Mouse (Mus musculus) left cerebral cortex, postnatal 10 days (tissue): ENCODE data around the gene Spata2. TPM values are rescaled to one million over a fixed set of nuclear protein-coding genes. Genes with fewer than 3 reads are reported as not detected.

Experiments
- DNase-seq, 2 experiments: peaks; one replicate each; pipeline ENCODE4 v3.0.0; 2021 to 2022; ENCODE audit warnings: low spot score in 2 of 2, mixed read lengths in 1 of 2; ENCODE audit errors: extremely low spot score in 1 of 2
- intact Hi-C: fragments of 180-260 bp; cut with DNase I; formaldehyde crosslinking; loops from one replicate; pipeline ENCODE4 v1.15.1; 2025
- total RNA-seq, 2 experiments: library from RNA; stranded (reverse); gene quantifications; 2 replicates each; pipeline ENCODE4 v1.2.3; 2021

Spata2 gene
- 10 to 100 TPM; 68.2 to 69.8 TPM for total RNA-seq

DNA sequence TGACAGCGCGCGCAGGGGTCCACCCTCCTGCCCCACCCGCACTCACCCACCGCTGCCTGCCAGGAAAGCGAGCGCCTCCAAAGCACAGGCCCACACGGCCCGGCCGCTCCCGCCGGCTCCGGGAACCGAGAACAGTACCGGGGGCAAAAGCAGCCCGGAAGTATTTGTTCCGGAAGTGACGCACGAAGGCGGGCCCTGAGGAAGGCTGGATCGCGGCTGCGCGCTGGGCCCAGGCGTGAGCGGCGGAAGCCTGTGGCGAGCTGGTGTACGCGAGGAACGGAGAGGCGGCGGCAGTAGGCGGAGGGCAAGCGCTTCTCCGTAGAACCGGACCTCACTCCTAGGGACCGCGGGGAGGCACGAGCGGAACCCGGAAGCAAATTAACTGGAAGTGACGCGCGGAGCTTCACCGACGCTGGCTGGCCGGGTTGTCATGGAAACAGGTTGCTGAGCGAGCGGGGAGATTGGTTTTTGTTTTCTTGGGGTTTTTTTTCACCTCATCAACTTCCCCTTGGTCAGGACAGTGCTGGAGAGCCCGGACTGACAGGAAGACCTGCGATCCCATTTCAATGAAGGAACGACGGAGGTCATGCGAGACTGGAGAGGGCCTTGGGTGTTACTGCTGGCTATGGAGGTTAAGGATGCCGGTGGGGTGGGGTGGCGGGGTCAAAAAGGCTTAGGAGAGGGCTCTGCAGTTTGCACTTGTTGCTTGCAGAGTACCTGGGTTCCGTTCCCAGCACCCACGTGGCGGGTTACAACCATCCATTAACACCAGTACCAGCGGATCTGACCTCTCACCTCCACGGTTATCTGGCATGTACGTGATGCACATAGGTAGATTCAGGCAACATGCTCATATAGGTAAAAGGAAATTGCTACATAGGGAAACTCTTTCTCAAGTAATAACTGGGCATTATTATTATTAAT lies at the start of gene Spata2:
TSS of gene Spata2 (minus strand) at position 175 of the 924 bp plus-strand sequence.
- DNase-seq, result peak; percentile 89 to 94
- intact Hi-C loops, result no loop called here

DNA sequence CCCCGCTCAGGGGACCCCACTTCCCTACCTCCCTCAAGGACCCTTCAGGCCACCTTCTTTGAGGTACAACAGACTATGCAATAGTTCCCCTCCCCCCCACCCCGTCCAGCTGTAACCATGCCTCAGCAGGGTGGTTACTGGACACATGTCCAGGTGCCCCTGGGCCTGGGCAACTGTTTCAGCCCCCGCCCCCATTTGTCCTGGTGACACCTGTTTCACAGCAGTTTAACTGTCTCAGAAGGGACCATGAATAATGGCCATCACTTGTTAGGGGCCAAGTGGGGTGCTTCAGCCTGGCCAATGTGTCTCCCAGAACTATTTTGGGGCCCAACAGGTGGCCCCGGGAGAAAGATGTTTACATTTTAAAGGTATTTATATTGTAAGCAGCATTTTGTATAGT lies 49.7 kb upstream of the Spata2 start:
- DNase-seq, result no peak
- intact Hi-C loops, result loop anchor here (5.0 kb wide), 1 partner anchor 45 kb away; no protein-coding TSS in a partner anchor

DNA sequence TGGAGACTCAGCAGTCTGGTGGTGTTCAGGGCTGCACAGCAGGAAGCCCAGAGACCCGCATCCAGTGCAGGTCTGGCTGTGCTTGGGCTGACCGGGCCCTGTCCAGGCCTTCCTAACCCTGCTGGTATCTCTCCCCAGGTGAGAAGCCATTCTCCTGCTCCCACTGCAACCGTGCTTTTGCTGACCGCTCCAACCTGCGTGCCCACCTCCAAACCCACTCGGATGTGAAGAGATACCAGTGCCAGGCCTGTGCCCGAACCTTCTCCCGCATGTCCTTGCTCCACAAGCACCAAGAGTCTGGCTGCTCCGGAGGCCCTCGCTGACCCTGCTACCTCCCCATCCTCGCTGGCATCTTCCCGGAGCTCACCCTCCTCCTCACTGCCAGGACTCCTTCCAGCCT lies 49.1 kb upstream of the Spata2 start:
- no peak for DNase-seq
- intact Hi-C loops, result loop anchor here (5.0 kb wide), 1 partner anchor 46 kb away; no protein-coding TSS in a partner anchor

DNA sequence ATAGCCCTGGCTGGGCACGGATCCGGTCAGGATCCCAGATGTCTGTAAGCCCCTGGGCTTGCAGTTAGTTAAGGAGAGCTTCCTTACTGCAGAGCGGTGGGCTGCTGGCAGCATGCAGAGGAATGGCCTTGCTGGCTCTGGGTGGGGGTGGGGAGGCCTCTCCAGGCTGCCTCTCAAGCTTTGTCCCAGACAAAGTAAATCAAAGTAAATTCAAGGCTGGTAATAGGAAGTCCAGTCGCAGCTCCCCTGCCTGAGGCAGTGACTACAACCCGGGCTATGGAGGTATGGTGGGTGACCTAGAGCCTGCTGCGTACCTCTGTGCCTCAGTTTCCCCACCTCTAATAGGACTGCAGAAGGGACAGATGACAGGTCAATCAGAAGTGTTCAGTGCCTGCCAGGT lies 48.6 kb upstream of the Spata2 start:
- DNase-seq, result no peak
- intact Hi-C loops, result loop anchor here (5.0 kb wide), 1 partner anchor 46 kb away; no protein-coding TSS in a partner anchor

DNA sequence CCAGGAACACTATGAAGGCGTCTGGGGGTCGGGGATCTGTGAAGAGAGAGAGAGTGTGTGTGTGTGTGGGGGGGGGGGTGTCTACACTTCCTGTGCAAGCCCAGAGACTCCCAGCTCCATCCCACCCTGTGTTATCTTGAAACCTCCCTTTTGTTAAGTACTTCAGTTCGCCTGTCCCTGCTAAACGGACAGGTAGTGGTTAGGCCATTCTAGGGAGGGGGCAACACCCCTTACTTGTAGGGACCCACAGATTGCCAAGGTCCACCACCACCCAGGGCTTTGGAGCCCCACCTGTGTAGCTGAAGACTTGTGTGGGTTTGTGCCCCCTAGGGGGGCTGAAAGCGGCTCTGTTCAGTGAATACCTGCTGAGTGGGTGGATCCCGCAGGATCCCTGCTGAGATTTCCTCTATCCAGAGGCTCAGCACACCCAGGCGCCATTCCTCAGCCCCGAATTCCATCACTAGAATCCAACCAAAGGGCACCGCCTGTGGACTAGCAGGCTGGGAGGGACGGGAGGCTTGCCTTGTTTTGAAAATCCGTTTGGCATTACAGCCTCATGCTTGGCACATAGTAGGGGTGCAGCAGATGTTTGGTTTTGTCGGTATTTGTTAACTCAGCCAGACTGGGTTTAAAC lies 47.9 kb upstream of the Spata2 start:
- DNase-seq, result no peak
- intact Hi-C loops, result loop anchor here (5.0 kb wide), 1 partner anchor 47 kb away; no protein-coding TSS in a partner anchor

DNA sequence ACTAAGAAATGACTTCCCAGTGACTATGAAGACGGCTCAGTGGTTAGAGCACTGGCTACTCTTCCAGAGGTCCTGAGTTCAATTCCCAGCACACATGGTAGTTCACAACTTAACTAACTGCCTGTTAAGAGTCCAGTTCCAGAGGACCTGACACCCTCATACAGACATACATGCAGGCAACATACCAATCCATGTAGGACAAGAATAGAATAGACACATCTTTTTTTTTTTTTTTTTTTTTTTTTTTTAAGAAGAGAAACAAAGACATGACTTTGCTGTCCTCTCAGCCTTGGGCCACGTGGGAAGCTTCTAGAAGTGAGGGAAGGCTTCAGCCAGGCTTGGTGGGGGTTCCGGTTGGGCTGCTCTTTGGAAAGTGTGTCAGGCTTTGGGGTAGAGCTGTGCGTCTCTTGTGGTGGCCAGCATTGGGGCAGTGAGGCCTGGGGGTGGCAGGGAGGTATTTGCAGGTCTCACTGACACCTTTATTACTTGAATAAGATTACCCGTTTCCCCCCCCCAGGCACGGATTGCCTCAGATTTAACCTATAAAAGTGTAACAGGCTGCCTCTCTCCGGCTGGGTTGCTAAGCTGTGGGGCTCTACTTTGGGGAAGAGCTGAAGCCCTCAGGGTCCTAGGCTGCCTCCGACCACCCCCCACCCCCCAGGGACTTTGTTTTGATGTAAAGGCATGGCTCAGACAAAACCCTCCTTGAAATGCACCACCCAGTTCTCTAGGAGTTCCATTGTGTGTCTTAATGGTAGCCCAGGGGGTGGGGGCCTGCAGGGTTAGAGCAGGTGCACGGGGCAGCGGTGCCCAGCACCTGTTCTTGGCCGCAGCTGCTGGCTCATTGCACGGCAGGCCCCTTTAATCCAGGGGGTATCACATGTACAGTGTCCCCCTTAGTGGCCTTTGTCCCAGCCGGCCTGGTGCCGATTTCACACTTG lies 47.1 kb upstream of the Spata2 start:
- no peak for DNase-seq
- intact Hi-C loops, result loop anchor here (5.0 to 10.0 kb wide), 3 partner anchors 47 to 355 kb away; no protein-coding TSS in a partner anchor

DNA sequence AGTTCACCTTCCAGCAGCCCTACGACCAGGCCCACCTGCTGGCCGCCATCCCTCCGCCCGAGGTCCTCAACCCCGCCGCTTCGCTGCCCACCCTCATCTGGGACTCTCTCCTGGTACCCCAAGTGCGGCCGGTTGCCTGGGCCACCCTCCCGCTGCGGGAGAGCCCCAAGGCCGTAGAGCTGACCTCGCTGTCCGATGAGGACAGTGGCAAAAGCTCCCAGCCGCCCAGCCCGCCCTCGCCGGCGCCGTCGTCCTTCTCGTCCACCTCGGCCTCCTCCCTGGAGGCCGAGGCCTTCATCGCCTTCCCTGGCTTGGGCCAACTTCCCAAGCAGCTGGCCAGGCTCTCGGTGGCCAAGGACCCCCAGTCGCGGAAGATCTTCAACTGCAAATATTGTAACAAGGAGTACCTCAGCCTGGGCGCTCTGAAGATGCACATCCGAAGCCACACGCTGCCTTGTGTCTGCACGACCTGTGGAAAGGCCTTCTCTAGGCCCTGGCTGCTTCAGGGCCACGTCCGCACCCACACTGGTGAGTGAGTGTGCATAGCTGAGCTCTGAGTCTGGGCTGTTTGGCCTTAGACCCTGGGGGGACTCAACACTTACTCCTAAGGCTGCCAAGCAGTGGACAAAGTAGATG lies 46.1 kb upstream of the Spata2 start:
- no peak for DNase-seq
- intact Hi-C loops, result loop anchor here (5.0 to 10.0 kb wide), 2 partner anchors 139 to 356 kb away; no protein-coding TSS in a partner anchor

DNA sequence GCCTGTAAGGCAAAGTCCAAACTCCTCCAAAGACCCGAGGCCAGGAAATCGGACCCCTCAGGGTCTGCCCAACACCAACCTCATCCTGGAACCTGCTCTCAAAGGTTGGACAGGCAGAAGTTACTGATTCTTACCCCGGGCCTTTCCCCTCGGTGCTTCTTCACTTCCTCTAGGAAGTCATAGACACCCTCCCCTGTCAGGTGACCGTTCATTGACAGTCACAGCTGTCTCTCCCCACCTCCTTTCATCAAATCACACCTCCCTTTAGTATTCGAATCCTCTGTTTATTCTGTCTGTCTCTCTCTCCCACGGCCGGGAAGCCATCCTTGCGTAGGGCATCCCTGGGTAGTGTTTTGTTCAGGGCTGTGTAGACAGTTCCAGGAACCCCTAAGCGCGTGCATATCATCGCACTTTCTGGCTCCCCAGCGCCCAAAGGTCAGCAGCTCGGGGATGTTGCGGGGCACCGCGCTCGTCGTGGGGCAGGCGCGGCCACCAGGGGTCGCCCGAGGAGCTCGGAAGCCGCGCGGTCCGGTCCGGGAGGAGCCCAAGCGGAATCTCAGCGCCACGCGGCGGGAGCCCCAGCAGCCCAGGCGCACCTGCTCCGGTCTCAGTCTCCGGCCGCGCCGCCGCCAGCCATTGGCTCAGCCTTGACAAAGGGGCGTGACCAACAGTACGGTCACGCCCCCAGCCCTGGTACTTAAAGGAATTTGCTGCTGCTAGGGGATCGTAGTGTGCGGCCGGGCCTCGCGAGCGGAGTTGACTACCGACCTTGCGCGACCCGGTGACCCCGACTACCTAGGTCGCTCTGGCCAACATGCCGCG lies 45.0 kb upstream of the Spata2 start, which contains the start of gene Snai1:
TSS of gene Snai1 (plus strand) at position 720 of the 822 bp plus-strand sequence.
- intact Hi-C loops, result loop anchor here (2.0 to 10.0 kb wide), 3 partner anchors 67 to 357 kb away; no protein-coding TSS in a partner anchor
- peak; percentile 58 to 96 for DNase-seq

DNA sequence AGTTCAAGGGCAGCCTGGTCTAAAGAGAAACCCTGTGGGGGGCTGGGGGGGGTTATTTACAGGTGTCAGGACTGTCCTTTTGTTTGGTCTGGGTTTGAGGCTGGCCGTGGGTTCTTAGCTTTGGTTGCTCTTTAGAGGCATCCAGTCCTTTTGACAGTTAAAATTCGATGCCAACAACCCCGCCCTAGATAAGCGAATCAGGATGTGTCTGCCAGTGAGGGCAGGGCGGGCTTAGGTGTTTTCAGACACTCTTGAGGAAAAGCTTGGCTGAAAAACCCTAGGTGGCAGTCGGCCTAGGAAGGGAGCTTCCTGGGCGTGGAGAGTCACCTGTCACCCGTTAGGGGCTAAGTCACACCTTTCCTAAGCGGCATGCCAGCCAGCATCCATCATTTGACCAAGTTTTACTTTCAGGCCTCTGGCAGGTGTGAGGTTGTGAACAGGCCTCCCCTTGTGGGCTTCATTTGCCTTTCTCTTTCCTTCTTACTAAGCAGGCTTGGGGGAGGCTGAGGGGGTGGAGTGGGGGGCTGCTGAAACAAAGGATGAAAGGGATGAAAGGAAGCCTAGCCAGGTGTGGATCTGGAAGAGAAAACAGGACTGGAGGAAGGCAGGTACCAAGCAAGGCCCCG lies 43.7 kb upstream of the Spata2 start:
- no peak for DNase-seq
- intact Hi-C loops, result loop anchor here (2.0 to 10.0 kb wide), 3 partner anchors 68 to 358 kb away; no protein-coding TSS in a partner anchor

DNA sequence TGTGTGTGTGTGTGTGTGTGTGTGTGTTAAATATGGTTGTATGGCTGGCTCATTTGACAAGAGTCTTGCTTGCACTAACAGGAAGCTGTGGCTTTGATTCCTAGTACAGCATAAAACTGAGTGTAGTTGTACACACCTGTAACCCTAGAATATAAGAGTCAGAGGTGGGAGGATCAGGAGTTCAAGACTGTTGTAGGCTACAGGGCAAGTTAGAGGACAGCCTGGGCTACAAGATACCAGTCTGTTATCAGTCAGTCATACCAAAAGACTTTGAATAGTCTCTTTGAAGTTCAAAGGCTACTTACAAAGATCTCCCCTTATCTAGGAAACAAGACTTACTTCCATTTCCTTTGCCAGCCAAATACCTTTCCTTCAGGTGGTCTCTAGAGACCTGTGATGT lies 41.2 kb upstream of the Spata2 start:
- intact Hi-C loops, result loop anchor here (10.0 kb wide), 1 partner anchor 361 kb away; no protein-coding TSS in a partner anchor
- DNase-seq, result no peak

DNA sequence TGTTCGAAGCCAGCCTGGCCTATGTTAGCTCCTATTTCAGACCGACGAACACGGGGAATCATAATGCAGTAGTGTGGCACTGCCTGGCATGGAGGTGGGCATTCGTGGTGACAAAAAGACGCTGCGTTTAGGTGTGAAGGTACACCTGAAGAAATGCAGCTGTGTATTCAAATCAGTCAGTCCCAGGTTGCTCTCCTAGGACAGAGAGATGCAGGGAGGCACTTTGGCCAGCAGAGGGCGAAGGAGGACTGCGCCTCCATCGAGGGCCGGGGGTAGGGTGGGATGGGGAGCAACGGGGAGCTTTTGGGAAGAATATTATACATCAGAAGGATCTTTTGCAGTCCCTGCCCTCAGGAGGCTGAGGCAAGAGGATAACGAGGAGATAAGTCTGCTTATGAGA lies 39.4 kb upstream of the Spata2 start:
- intact Hi-C loops, result loop anchor here (10.0 kb wide), 1 partner anchor 363 kb away; no protein-coding TSS in a partner anchor

DNA sequence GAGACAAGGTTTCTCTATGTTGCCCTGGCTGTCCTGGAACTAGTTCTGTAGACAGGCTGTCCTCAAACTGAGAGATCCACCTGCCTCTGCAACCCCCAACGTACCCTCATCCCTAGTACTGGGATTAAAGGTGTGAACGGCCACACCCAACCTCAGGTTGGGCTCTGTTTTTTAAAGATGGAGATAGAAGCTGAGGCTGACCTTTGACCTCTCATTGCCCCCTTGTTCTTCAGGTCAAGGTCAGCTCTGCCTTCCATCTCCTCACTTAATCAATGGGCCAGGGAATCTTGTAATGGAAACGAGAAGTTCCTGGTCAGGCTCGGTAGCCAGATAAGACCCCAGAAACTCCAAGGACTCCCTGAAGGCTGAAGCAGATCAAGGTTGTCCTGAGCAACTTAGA lies 37.8 kb upstream of the Spata2 start:
- DNase-seq, result peak in 1 of 2 experiments; percentile 11
- intact Hi-C loops, result loop anchor here (10.0 kb wide), 1 partner anchor 364 kb away; no protein-coding TSS in a partner anchor

More for the DNA sequence above, 39.4 kb upstream of the Spata2 start:
- DNase-seq, result no peak

DNA sequence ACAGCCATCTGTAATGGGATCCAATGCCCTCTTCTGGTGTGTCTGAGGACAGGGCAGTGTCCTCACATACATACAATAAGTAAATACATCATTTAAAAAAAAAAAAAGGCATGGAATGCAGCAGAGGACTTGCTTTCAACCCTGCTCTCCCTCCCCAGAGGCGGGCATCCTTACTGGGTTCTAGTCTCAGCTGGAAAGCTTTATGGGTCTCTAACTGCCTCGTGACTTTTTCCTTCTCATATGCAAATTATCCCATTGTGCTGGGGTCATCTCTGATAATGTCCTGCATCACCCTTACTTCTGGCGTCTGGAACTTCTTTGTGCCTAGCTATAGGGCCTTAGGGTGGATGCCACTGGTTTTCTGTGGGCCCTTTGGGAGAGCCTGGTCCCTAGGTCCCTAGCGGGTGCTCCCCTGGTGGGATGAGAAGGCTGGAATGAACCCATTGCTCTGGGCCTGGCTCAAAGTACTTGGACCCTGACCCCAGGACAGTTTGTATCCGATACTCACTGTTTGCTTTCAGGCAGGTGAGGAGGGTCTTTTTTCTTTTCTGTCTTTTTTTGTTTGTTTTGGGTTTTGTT lies 37.3 kb upstream of the Spata2 start:
- DNase-seq, result peak in 1 of 2 experiments; percentile 11
- intact Hi-C loops, result loop anchor here (10.0 kb wide), 1 partner anchor 365 kb away; no protein-coding TSS in a partner anchor

DNA sequence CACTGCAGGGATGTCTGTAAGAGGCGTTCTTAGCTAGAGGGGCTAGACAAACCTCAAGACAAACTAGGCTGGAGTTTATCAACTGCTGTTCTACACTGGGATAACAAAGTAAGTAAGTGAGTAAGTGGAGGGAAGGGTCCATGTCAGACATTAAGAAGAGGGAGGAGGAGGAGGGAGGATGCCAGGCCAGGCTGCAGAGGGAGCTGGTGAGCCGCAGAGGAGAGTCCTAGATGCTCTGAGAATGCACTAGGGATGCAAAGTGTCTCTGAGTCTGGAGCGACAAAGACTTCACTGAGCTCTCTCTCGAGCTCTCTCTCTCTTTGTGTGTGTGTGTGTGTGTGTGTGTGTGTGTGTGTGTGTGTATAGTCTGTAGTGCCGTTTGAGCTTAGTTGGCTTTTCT lies 35.6 kb upstream of the Spata2 start:
- peak in 1 of 2 experiments; percentile 49 for DNase-seq
- intact Hi-C loops, result no loop called here

DNA sequence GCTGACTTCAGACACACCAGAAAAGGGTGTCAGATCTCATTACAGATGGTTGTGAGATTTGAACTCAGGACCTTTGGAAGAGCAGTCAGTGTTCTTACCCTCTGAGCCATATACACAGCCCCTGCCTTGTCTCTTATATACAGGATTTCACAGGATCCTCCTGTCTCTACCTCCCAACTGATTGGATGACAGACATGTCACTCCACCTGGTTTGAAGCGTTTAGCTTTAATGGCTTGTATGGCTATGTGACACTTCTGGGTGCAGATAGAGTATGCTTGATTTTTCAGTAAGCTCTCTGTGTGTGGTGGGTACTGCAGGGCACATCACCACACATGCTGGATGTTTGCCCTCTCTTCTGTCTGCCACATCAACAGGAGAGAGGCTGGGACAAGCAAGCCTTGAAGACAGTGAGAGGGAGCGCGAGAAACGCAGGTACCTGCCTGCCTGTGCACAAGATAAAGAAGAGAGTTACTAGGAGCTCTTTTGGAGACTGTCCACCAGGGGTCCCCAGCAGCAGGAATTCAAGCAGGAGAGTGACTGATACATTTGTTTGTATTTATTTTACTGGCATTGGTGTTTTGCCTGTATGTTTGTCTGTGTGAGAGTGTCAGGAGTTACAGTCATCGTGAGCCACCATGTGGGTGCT lies 27.0 kb upstream of the Spata2 start:
- intact Hi-C loops, result no loop called here
- DNase-seq, result peak in 1 of 2 experiments; percentile 24

DNA sequence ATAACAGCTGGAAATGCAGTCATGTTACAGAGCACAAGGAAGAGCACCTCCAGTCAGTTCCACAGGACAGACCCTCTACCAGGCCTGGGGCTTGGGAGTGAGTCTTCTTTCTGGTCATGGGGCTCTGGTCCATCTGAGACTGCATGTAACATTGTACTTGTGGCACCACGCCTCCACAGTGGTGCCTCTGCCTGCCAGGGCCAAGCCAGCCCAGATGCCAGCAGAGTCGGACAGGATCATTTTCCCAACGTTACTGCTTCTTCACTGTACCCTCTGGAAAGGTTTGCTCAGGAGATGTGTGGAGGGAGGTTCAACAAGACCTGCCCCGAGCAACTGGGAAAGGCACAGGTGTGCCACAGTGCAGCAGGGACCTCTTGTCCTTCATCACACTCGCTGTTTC lies 23.0 kb upstream of the Spata2 start:
- intact Hi-C loops, result no loop called here
- DNase-seq, result peak in 1 of 2 experiments; percentile 6
